Mouse (Mus musculus) ES-Bruce4 (cell line): ENCODE results near the gene Fbxw22.
"Not testable (repeated sequence)": the region's sequence is repeated elsewhere in the genome, so short reads cannot be mapped to it uniquely, and the experiment has no call there.

Experiments
- CTCF ChIP-seq: IDR thresholded peaks from one replicate; pipeline ENCODE4 v1.8.1; 2011; ENCODE audit warnings: low read depth, low read length
- EP300 ChIP-seq: IDR thresholded peaks from 2 replicates; pipeline ENCODE4 v1.6.1; 2011; ENCODE audit warnings: low read depth, low read length; ENCODE audit not compliant: insufficient read depth
- POLR2A ChIP-seq: IDR thresholded peaks from one replicate; pipeline ENCODE4 v1.8.1; 2011; ENCODE audit warnings: low read length; ENCODE audit not compliant: insufficient read depth

- not testable (repeated sequence) for TF ChIP-seq CTCF, POLR2A, EP300
Measured at GRCm38 (mm10) chr9:109339559-109339958, 64.5 kb downstream of the Fbxw22 start, which contains the start of gene Fbxw28.
